Mouse (Mus musculus) stomach, embryonic 14.5 days (tissue): ENCODE measurements at regions not wholly inside any gene's neighbourhood (a gene's known extent, or its start where the extent isn't known, plus 50 kb on each side); places are given as distances from the start of the nearest gene placed in this dataset.

ENCODE experiments used
- ATAC-seq: fragments of 200-750 bp; cut with Nextera tagmentation; 2 replicates; pipeline ENCODE4 v1.8.0; 2017; ENCODE audit warnings: low read depth, moderate TSS enrichment; ENCODE audit not compliant: insufficient number of reproducible peaks, insufficient read depth, low FRiP score
- H3K27ac ChIP-seq: fragments of 300-500 bp; sonication (generic); 2 replicates; pipeline ENCODE4 v1.5.1; 2014; ENCODE audit warnings: mild to moderate bottlenecking, low read length, moderate library complexity, mixed read lengths
- H3K27me3 ChIP-seq: fragments of 300-500 bp; sonication (generic); 2 replicates; pipeline ENCODE4 v1.6.1; 2014; ENCODE audit warnings: low read length, control low read depth, mixed read lengths; ENCODE audit not compliant: control insufficient read depth, insufficient read depth
- H3K36me3 ChIP-seq: fragments of 300-500 bp; sonication (generic); 2 replicates; pipeline ENCODE4 v1.6.1; 2014; ENCODE audit warnings: mild to moderate bottlenecking, control low read depth, low read length, moderate library complexity, mixed read lengths; ENCODE audit not compliant: control insufficient read depth, insufficient read depth
- H3K4me1 ChIP-seq: fragments of 300-500 bp; sonication (generic); 2 replicates; pipeline ENCODE4 v1.6.1; 2014; ENCODE audit warnings: low read length, control low read depth, mixed read lengths; ENCODE audit not compliant: control insufficient read depth, insufficient read depth
- H3K4me2 ChIP-seq: fragments of 300-500 bp; sonication (generic); replicated peaks from 2 replicates; pipeline ENCODE4 v1.6.1; 2014; ENCODE audit warnings: low read depth, low read length, control low read depth
- H3K4me3 ChIP-seq: fragments of 300-500 bp; sonication (generic); 2 replicates; pipeline ENCODE4 v1.5.1; 2014; ENCODE audit warnings: low read depth, low read length, control low read depth
- H3K9ac ChIP-seq: fragments of 300-500 bp; sonication (generic); replicated peaks from 2 replicates; pipeline ENCODE4 v1.6.1; 2014; ENCODE audit warnings: low read depth, mild to moderate bottlenecking, control low read depth, low read length, moderate library complexity, mixed read lengths
- H3K9me3 ChIP-seq: fragments of 300-500 bp; sonication (generic); 2 replicates; pipeline ENCODE4 v1.6.1; 2016; ENCODE audit warnings: low read depth, low read length, control low read depth; ENCODE audit not compliant: control insufficient read depth
- WGBS: fragments of 180-500 bp; shearing (Covaris S2); extraction: QIAGEN DNeasy Blood & Tissue Kit; methylation state at CpG from one replicate; pipeline ENCODE4 v1.1.7; 2014; 5-methylcytosine and 5-hydroxymethylcytosine counted together

GRCm38 (mm10) chr9:84774348-84774747 is 538.2 kb upstream of the Gm11114 start:
- no peaks in the 10 kb centered on the region for H3K27me3 ChIP-seq

GRCm38 (mm10) chr9:84775190-84775589 is 537.4 kb upstream of the Gm11114 start:
- H3K27ac ChIP-seq, result no peak overlapping the region
- H3K9me3 ChIP-seq, result no peaks in the 10 kb centered on the region
- WGBS, result 56% methylated on average over 2 of the region's 2 CpGs
- no peak for ATAC-seq
- H3K36me3 ChIP-seq, result no peaks in the 10 kb centered on the region
- H3K4me3 ChIP-seq, result no peak overlapping the region
- H3K9ac ChIP-seq, result no peak overlapping the region
- no peaks in the 10 kb centered on the region for H3K27me3 ChIP-seq
- no peaks in the 10 kb centered on the region for H3K4me1 ChIP-seq
- H3K4me2 ChIP-seq, result no peak overlapping the region

More at GRCm38 (mm10) chr9:84774348-84774747, 538.2 kb upstream of the Gm11114 start:
- Histone ChIP-seq H3K4me1 (no peaks in the 10 kb centered on the region), H3K4me3 (no peak overlapping the region), H3K27ac (no peak overlapping the region), H3K9me3 (no peaks in the 10 kb centered on the region), H3K36me3 (no peaks in the 10 kb centered on the region), H3K4me2 (no peak overlapping the region), H3K9ac (no peak overlapping the region)
- WGBS, result 58% methylated on average over 11 of the region's 11 CpGs
- no peak for ATAC-seq

- ATAC-seq, result no peak
- no peaks in the 10 kb centered on the region for H3K27me3 ChIP-seq
- no peak overlapping the region for H3K9ac ChIP-seq
- H3K4me3 ChIP-seq, result no peak overlapping the region
- no peak overlapping the region for H3K4me2 ChIP-seq
- 77% methylated on average over 1 of the region's 1 CpGs for WGBS
- H3K9me3 ChIP-seq, result no peaks in the 10 kb centered on the region
- no peak overlapping the region for H3K27ac ChIP-seq
- H3K36me3 ChIP-seq, result no peaks in the 10 kb centered on the region
- H3K4me1 ChIP-seq, result no peaks in the 10 kb centered on the region
These were observed 533.4 kb upstream of the Gm11114 start for GRCm38 (mm10) chr9:84779125-84779524.

GRCm38 (mm10) chr9:84825768-84826167 is 486.8 kb upstream of the Gm11114 start:
- H3K9ac ChIP-seq, result no peak overlapping the region
- no peaks in the 10 kb centered on the region for H3K36me3 ChIP-seq
- H3K4me2 ChIP-seq, result no peak overlapping the region
- ATAC-seq, result no peak
- no peaks in the 10 kb centered on the region for H3K9me3 ChIP-seq
- H3K4me1 ChIP-seq, result no peaks in the 10 kb centered on the region
- H3K4me3 ChIP-seq, result no peak overlapping the region
- H3K27me3 ChIP-seq, result no peaks in the 10 kb centered on the region
- H3K27ac ChIP-seq, result no peak overlapping the region

GRCm38 (mm10) chr9:84828934-84829333 is 483.6 kb upstream of the Gm11114 start:
- Histone ChIP-seq H3K36me3 (no peaks in the 10 kb centered on the region), H3K27ac (no peak overlapping the region), H3K9me3 (no peaks in the 10 kb centered on the region), H3K4me2 (no peak overlapping the region), H3K9ac (no peak overlapping the region), H3K27me3 (no peaks in the 10 kb centered on the region), H3K4me1 (no peaks in the 10 kb centered on the region), H3K4me3 (no peak overlapping the region)
- ATAC-seq, result no peak
- WGBS, result 72% methylated on average over 5 of the region's 5 CpGs

GRCm38 (mm10) chr9:84830639-84831038 is 481.9 kb upstream of the Gm11114 start:
- H3K9me3 ChIP-seq, result no peaks in the 10 kb centered on the region
- H3K4me1 ChIP-seq, result no peaks in the 10 kb centered on the region
- H3K4me2 ChIP-seq, result no peak overlapping the region
- no peak overlapping the region for H3K4me3 ChIP-seq
- no peak overlapping the region for H3K27ac ChIP-seq
- no peaks in the 10 kb centered on the region for H3K36me3 ChIP-seq
- 44% methylated on average over 2 of the region's 2 CpGs for WGBS
- H3K27me3 ChIP-seq, result no peaks in the 10 kb centered on the region
- ATAC-seq, result no peak
- no peak overlapping the region for H3K9ac ChIP-seq

- 87% methylated on average over 1 of the region's 1 CpGs for WGBS
- Histone ChIP-seq H3K9me3 (no peaks in the 10 kb centered on the region), H3K4me2 (no peak overlapping the region), H3K27me3 (no peaks in the 10 kb centered on the region), H3K36me3 (no peaks in the 10 kb centered on the region), H3K9ac (no peak overlapping the region), H3K4me3 (no peak overlapping the region), H3K4me1 (no peaks in the 10 kb centered on the region), H3K27ac (no peak overlapping the region)
- ATAC-seq, result no peak
These were observed 475.1 kb upstream of the Gm11114 start for GRCm38 (mm10) chr9:84837498-84837897.

- Histone ChIP-seq H3K4me2 (no peak overlapping the region), H3K27ac (no peak overlapping the region), H3K27me3 (no peaks in the 10 kb centered on the region), H3K9me3 (no peaks in the 10 kb centered on the region), H3K9ac (no peak overlapping the region), H3K4me3 (no peak overlapping the region), H3K4me1 (no peaks in the 10 kb centered on the region), H3K36me3 (no peaks in the 10 kb centered on the region)
- no peak for ATAC-seq
These were observed 468.6 kb upstream of the Gm11114 start for GRCm38 (mm10) chr9:84844021-84844420.

- H3K4me1 ChIP-seq, result no peaks in the 10 kb centered on the region
- no peak overlapping the region for H3K4me2 ChIP-seq
- H3K27ac ChIP-seq, result no peak overlapping the region
- peak; percentile 56; the same call in 1 of the 2 replicates for ATAC-seq
- no peaks in the 10 kb centered on the region for H3K9me3 ChIP-seq
- no peaks in the 10 kb centered on the region for H3K27me3 ChIP-seq
- 37% methylated on average over 6 of the region's 6 CpGs for WGBS
- no peaks in the 10 kb centered on the region for H3K36me3 ChIP-seq
- H3K4me3 ChIP-seq, result no peak overlapping the region
- H3K9ac ChIP-seq, result no peak overlapping the region
These were observed 451.0 kb upstream of the Gm11114 start for GRCm38 (mm10) chr9:84861600-84861999.
